Mouse (Mus musculus) kidney, adult 2 months (tissue): ENCODE data around the gene Crb1.

Experiments used
- CTCF ChIP-seq: fragments of 200-500 bp; conservative IDR thresholded peaks from 2 replicates; pipeline ENCODE4 v1.5.1; 2011; ENCODE audit warnings: low read depth, mild to moderate bottlenecking, control low read depth, low read length, moderate library complexity, mixed read lengths; ENCODE audit not compliant: insufficient read depth, insufficient read length
- POLR2A ChIP-seq: fragments of 200-500 bp; IDR thresholded peaks from one replicate; pipeline ENCODE4 v1.6.1; 2011; ENCODE audit warnings: low read depth, low read length, control low read depth

DNA sequence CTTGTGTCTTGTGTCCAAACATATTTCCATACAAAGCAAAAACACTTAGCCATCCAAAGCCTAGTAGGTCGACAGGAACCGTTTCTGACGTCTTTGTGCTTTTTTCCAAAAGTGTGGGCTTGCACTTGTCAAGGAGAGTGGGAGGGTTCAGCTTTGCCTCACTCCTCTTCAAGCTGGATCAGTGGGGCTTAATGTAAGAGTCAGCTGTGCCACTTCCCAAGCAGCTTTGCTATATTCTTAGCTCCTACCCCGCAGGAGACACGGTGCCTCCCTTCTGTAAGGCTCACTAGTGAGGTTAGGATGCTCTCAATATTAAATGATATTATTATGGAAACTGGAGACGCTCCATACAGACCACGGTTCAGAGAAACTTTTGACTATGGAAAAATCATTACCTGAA, 121.3 kb downstream of the Crb1 start:
- no peak for TF ChIP-seq CTCF
- TF ChIP-seq POLR2A, result no peak
